Mouse (Mus musculus): ENCODE data around the gene Kcnab1. TPM values are rescaled to one million over a fixed set of nuclear protein-coding genes. Genes with fewer than 3 reads are reported as not detected.
"Not testable (repeated sequence)": the region's sequence is repeated elsewhere in the genome, so short reads cannot be mapped to it uniquely, and the experiment has no call there.

Gene Kcnab1
- polyA plus RNA-seq, 1 experiment from 2014 or later = 6.8 TPM

DNA sequence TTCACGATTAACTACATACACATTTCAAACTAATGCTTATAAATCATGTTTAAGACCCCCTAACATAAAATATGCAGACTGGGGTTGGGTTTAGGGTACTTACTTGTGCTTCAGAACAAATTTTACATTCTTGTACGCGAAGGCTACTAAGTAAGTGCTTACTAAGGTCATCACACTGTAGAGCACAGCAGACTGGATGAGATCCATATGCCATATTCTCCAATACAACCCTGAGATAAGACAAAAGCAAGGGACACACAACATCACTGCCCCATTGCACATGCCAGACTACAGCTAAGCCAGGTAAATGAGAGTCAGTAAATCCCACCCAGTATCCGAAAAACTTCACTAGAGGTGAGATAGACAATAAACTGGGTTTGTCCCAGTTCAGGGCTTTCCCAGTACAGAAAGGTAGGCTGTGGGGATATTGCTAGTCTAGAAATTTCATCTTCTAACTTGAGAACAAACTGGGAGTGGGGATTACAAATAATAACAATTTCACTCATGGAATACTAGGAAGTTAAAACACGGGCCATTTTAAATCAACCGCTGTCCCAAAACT is 282.1 kb downstream of the Kcnab1 start:
- Histone ChIP-seq H3K9ac (peak overlapping the region; percentile 92), H3K9me3 (no peaks in the 10 kb centered on the region), H3K4me3 (peak overlapping the region; percentile 82), H3K36me3 (peaks cover 26% of the 10 kb centered on the region), H3K4me2 (peak overlapping the region; percentile 84), H3K4me1 (replicated peaks) (peaks cover 18% of the 10 kb centered on the region), H3K27me3 (no peaks in the 10 kb centered on the region), H3K27ac (peak overlapping the region; percentile 89; the same call in 1 of the 2 replicates)
- no peak for ATAC-seq (ENCODE audit: low FRiP score)
- 44% methylated on average over 6 of the region's 6 CpGs for WGBS

DNA sequence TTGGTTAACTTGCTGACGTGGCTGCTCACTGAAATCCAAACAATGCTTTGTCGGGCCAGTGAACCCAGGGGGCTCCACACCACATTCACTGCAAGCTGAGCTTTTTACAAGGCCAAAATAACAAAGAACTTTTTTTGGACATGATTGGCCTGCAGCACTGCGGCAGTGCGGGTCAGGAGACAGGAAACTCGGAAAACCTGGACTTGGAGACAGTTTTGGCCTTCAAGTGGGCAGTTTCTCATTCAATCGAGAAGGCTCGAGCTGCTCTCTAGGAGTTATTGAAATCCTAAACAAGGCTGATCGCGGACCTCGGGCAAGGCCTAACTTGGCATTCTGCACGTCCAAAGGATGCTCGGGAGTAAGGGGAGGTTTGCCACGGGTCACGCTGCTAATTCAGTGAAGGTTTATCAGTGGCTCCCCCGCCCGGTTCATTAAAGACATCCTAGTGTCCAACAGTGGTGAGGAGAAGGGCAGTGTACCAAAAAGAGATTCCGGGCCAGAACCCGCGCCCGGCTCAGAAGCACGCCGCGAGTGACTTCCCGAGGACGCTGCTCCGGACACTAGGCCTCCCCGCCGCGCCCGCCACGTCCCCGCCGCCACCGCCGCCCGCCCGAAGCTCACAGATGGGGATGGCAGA is 282.7 kb downstream of the Kcnab1 start:
- Histone ChIP-seq H3K4me3 (peak overlapping the region; percentile 82), H3K4me1 (replicated peaks) (peaks cover 18% of the 10 kb centered on the region), H3K4me2 (peak overlapping the region; percentile 84), H3K27me3 (no peaks in the 10 kb centered on the region), H3K9ac (peak overlapping the region; percentile 92), H3K9me3 (no peaks in the 10 kb centered on the region), H3K27ac (peak overlapping the region; percentile 89), H3K36me3 (peaks cover 20% of the 10 kb centered on the region)
- 0% methylated on average over 37 of the region's 37 CpGs for WGBS
- ATAC-seq (ENCODE audit: low FRiP score) = peak; percentile 74

DNA sequence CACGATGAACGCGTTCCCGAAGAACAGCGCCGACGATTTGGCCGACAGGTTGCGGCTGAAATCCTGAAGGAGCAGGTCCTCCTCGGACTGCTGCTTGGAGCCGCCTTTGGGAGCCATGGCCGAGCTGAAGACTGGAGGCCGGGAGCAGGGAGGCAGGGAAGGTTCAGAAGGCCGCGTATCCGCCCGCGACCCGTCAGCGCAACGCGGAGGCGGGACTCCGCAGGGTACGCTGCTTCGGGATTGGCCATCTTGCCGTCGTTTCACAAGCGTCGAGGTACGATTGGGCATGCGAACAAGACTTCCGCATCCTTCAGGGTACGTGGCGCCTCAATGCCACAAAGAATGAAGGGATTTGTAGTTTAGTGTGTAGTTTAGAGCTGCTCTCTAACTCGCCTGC is 283.2 kb downstream of the Kcnab1 start, which contains the start of gene Ssr3:
TSS of gene Ssr3 (minus strand) at position 203 of the 397 bp plus-strand sequence.
- H3K4me3 ChIP-seq = peak within 1 kb of the TSS; percentile 82
- H3K9ac ChIP-seq = peak within 1 kb of the TSS; percentile 92
- H3K27me3 ChIP-seq = no peaks in the 10 kb centered on the region
- H3K27ac ChIP-seq = peak within 1 kb of the TSS; percentile 89
- peaks cover 18% of the 10 kb centered on the region for H3K4me1 ChIP-seq (replicated peaks)
- H3K4me2 ChIP-seq = peak within 1 kb of the TSS; percentile 84
- peaks cover 15% of the 10 kb centered on the region for H3K36me3 ChIP-seq
- H3K9me3 ChIP-seq = no peaks in the 10 kb centered on the region
- 0% methylated on average over 36 of the region's 36 CpGs for WGBS
- peak; percentile 99 for ATAC-seq (ENCODE audit: low FRiP score)

- WGBS = 82% methylated on average over 1 of the region's 1 CpGs
- not testable (repeated sequence) for H3K4me3 ChIP-seq; H3K9me3 ChIP-seq; H3K27ac ChIP-seq; ATAC-seq (ENCODE audit: low FRiP score); H3K4me2 ChIP-seq; H3K27me3 ChIP-seq; H3K9ac ChIP-seq; H3K36me3 ChIP-seq
- peaks cover 13% of the 10 kb centered on the region for H3K4me1 ChIP-seq (replicated peaks)
These were observed 285.9 kb downstream of the Kcnab1 start for GRCm38 (mm10) chr3:65395111-65395510.

- no peak overlapping the region for H3K27ac ChIP-seq
- WGBS = 87% methylated on average over 4 of the region's 4 CpGs
- no peak overlapping the region for H3K4me3 ChIP-seq
- no peak for ATAC-seq (ENCODE audit: low FRiP score)
- no peak overlapping the region for H3K9ac ChIP-seq
- H3K9me3 ChIP-seq = no peaks in the 10 kb centered on the region
- no peaks in the 10 kb centered on the region for H3K4me1 ChIP-seq (replicated peaks)
- H3K36me3 ChIP-seq = no peaks in the 10 kb centered on the region
- no peak overlapping the region for H3K4me2 ChIP-seq
- no peaks in the 10 kb centered on the region for H3K27me3 ChIP-seq
These were observed 287.8 kb downstream of the Kcnab1 start for GRCm38 (mm10) chr3:65396835-65397504.

- Histone ChIP-seq H3K4me2 (no peak overlapping the region), H3K4me1 (replicated peaks) (no peaks in the 10 kb centered on the region), H3K36me3 (no peaks in the 10 kb centered on the region), H3K27ac (no peak overlapping the region), H3K9me3 (no peaks in the 10 kb centered on the region), H3K27me3 (no peaks in the 10 kb centered on the region), H3K4me3 (no peak overlapping the region), H3K9ac (no peak overlapping the region)
- 92% methylated on average over 3 of the region's 3 CpGs for WGBS
- no peak for ATAC-seq (ENCODE audit: low FRiP score)
These were observed 288.4 kb downstream of the Kcnab1 start for GRCm38 (mm10) chr3:65397566-65397965.

- no peak overlapping the region for H3K4me3 ChIP-seq
- no peak overlapping the region for H3K4me2 ChIP-seq
- H3K4me1 ChIP-seq (replicated peaks) = no peaks in the 10 kb centered on the region
- no peak for ATAC-seq (ENCODE audit: low FRiP score)
- 85% methylated on average over 4 of the region's 4 CpGs for WGBS
- H3K9me3 ChIP-seq = no peaks in the 10 kb centered on the region
- H3K36me3 ChIP-seq = no peaks in the 10 kb centered on the region
- no peak overlapping the region for H3K27ac ChIP-seq
- no peak overlapping the region for H3K9ac ChIP-seq
- no peaks in the 10 kb centered on the region for H3K27me3 ChIP-seq
These were observed 296.6 kb downstream of the Kcnab1 start for GRCm38 (mm10) chr3:65405781-65406180.

GRCm38 (mm10) chr3:65407891-65408290 is 298.7 kb downstream of the Kcnab1 start:
- Histone ChIP-seq H3K9ac (no peak overlapping the region), H3K27ac (no peak overlapping the region), H3K4me2 (no peak overlapping the region), H3K4me1 (replicated peaks) (no peaks in the 10 kb centered on the region), H3K36me3 (no peaks in the 10 kb centered on the region), H3K4me3 (no peak overlapping the region), H3K27me3 (no peaks in the 10 kb centered on the region), H3K9me3 (no peaks in the 10 kb centered on the region)
- no peak for ATAC-seq (ENCODE audit: low FRiP score)

DNA sequence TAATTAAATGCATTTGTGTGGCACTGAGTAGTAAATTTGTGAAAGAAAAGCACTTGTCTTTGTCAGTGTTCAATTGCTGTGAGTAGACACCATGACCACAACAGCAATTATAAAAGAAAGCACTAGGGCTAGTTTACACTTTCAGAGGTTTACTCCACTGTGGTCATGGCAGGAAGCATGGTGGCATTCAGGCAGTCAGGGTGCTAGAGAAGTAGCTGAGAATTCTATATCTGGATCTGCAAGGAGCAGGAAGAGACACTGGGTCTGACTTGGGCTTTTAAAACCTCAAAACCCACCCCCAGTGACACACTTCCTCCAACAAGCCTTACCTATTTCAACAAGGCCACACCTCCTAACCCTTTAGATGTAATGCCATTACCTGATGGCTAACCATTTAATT is 307.4 kb downstream of the Kcnab1 start:
- H3K4me3 ChIP-seq = no peak overlapping the region
- no peaks in the 10 kb centered on the region for H3K9me3 ChIP-seq
- no peak overlapping the region for H3K9ac ChIP-seq
- no peaks in the 10 kb centered on the region for H3K36me3 ChIP-seq
- no peak overlapping the region for H3K27ac ChIP-seq
- no peak overlapping the region for H3K4me2 ChIP-seq
- H3K4me1 ChIP-seq (replicated peaks) = no peaks in the 10 kb centered on the region
- ATAC-seq (ENCODE audit: low FRiP score) = no peak
- no peaks in the 10 kb centered on the region for H3K27me3 ChIP-seq

- Histone ChIP-seq H3K4me1 (replicated peaks) (no peaks in the 10 kb centered on the region), H3K4me2 (no peak overlapping the region), H3K27ac (no peak overlapping the region), H3K36me3 (no peaks in the 10 kb centered on the region), H3K9ac (no peak overlapping the region), H3K4me3 (no peak overlapping the region), H3K9me3 (no peaks in the 10 kb centered on the region), H3K27me3 (no peaks in the 10 kb centered on the region)
- 67% methylated on average over 5 of the region's 5 CpGs for WGBS
- no peak for ATAC-seq (ENCODE audit: low FRiP score)
These were observed 308.9 kb downstream of the Kcnab1 start for GRCm38 (mm10) chr3:65417913-65418594.

- Histone ChIP-seq H3K9me3 (no peaks in the 10 kb centered on the region), H3K27ac (no peak overlapping the region), H3K4me3 (no peak overlapping the region), H3K4me2 (no peak overlapping the region), H3K4me1 (replicated peaks) (no peaks in the 10 kb centered on the region), H3K36me3 (no peaks in the 10 kb centered on the region), H3K27me3 (no peaks in the 10 kb centered on the region), H3K9ac (no peak overlapping the region)
- no peak for ATAC-seq (ENCODE audit: low FRiP score)
- WGBS = 90% methylated on average over 3 of the region's 3 CpGs
These were observed 310.5 kb downstream of the Kcnab1 start for GRCm38 (mm10) chr3:65419706-65420105.

All from hindbrain, embryonic 13.5 days (tissue).